Mouse (Mus musculus) embryonic facial prominence, embryonic 13.5 days (tissue): ENCODE measurements around the gene Phactr1. TPM values are rescaled to one million over a fixed set of nuclear protein-coding genes. Genes with fewer than 3 reads are reported as not detected.

ENCODE experiments used
- ATAC-seq: fragments of 200-750 bp; cut with Nextera tagmentation; 2 replicates; pipeline ENCODE4 v1.8.0; 2017; ENCODE audit warnings: low read depth; ENCODE audit not compliant: insufficient number of reproducible peaks, insufficient read depth, low FRiP score, low TSS enrichment
- H3K27ac ChIP-seq: fragments of 300-500 bp; sonication (generic); 2 replicates; pipeline ENCODE4 v1.5.1; 2015; ENCODE audit warnings: moderate library complexity, mild to moderate bottlenecking, inconsistent platforms
- H3K27me3 ChIP-seq: fragments of 300-500 bp; sonication (generic); 2 replicates; pipeline ENCODE4 v1.6.1; 2015; ENCODE audit warnings: mild to moderate bottlenecking, inconsistent platforms
- H3K36me3 ChIP-seq: fragments of 300-500 bp; sonication (generic); 2 replicates; pipeline ENCODE4 v1.6.1; 2015; ENCODE audit warnings: mild to moderate bottlenecking, inconsistent platforms
- H3K4me1 ChIP-seq: fragments of 300-500 bp; sonication (generic); 2 replicates; pipeline ENCODE4 v1.6.1; 2015; ENCODE audit warnings: inconsistent platforms
- H3K4me2 ChIP-seq: fragments of 300-500 bp; sonication (generic); 2 replicates; pipeline ENCODE4 v1.6.1; 2015; ENCODE audit warnings: moderate library complexity, mild to moderate bottlenecking, inconsistent platforms
- H3K4me3 ChIP-seq: fragments of 300-500 bp; sonication (generic); 2 replicates; pipeline ENCODE4 v1.5.1; 2015; ENCODE audit warnings: mild to moderate bottlenecking, inconsistent platforms
- H3K9ac ChIP-seq: fragments of 300-500 bp; sonication (generic); 2 replicates; pipeline ENCODE4 v1.6.1; 2015; ENCODE audit warnings: mild to moderate bottlenecking, inconsistent platforms
- H3K9me3 ChIP-seq: fragments of 300-500 bp; sonication (generic); 2 replicates; pipeline ENCODE4 v1.6.1; 2016; ENCODE audit warnings: inconsistent platforms
- WGBS: fragments of 180-500 bp; shearing (Covaris S2); methylation state at CpG from one replicate; pipeline ENCODE4 v1.1.7; 2015; ENCODE audit warnings: mixed read lengths; 5-methylcytosine and 5-hydroxymethylcytosine counted together
- polyA plus RNA-seq: library from polyadenylated mRNA; unstranded; fragments of >200 nt; fragmentation: Nextera tagmentation; extraction: Ambion mirVana; gene quantifications from 2 replicates; pipeline ENCODE4 v1.2.1, GENCODE M21; 2015

Phactr1 gene
- polyA plus RNA-seq, 1 experiment from 2014 or later = 13.2 TPM

- Histone ChIP-seq H3K4me1 (peaks cover 9% of the 10 kb centered on the region; the same call in 1 of the 2 replicates), H3K9ac (no peak overlapping the region), H3K4me2 (no peak overlapping the region), H3K27me3 (no peaks in the 10 kb centered on the region), H3K36me3 (no peaks in the 10 kb centered on the region), H3K27ac (no peak overlapping the region), H3K4me3 (no peak overlapping the region), H3K9me3 (no peaks in the 10 kb centered on the region)
- ATAC-seq = no peak
- WGBS = 86% methylated on average over 10 of the region's 10 CpGs
Measured at GRCm38 (mm10) chr13:42760907-42761544, 80.6 kb downstream of the Phactr1 start.

DNA sequence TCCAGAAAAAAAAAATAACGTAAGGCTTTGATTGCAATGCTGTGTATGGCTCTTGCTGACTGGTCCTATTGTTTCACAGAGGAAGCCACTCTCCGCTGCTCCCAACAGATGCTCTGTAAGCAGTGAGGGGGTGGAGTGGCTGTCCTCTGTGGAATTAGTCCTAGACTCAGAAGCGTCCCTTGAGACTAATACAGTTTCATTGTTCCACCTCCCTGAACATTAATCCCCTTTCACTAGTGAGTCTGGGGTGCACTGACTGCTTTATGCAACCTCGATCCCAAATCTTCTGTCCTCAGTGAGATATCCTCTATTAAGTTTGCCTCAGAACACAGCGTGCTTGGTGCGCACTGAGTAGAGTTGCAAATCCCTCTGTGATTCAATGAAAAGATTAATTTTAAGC, 91.9 kb downstream of the Phactr1 start:
- ATAC-seq = no peak
- Histone ChIP-seq H3K27ac (no peak overlapping the region), H3K36me3 (no peaks in the 10 kb centered on the region), H3K9ac (no peak overlapping the region), H3K4me2 (no peak overlapping the region), H3K9me3 (no peaks in the 10 kb centered on the region), H3K4me1 (0 out of 2 replicates have a peak, but pooled peaks cover 5% of the 10 kb centered on the region), H3K27me3 (peaks cover 3% of the 10 kb centered on the region; the same call in 1 of the 2 replicates), H3K4me3 (no peak overlapping the region)
- WGBS = 46% methylated on average over 6 of the region's 6 CpGs

GRCm38 (mm10) chr13:42774040-42774439, 93.6 kb downstream of the Phactr1 start:
- WGBS = 35% methylated on average over 2 of the region's 2 CpGs
- Histone ChIP-seq H3K4me1 (0 out of 2 replicates have a peak, but pooled peaks cover 5% of the 10 kb centered on the region), H3K27me3 (peaks cover 3% of the 10 kb centered on the region; the same call in 1 of the 2 replicates), H3K9ac (no peak overlapping the region), H3K4me2 (no peak overlapping the region), H3K4me3 (no peak overlapping the region), H3K36me3 (no peaks in the 10 kb centered on the region), H3K9me3 (no peaks in the 10 kb centered on the region), H3K27ac (no peak overlapping the region)
- no peak for ATAC-seq

DNA sequence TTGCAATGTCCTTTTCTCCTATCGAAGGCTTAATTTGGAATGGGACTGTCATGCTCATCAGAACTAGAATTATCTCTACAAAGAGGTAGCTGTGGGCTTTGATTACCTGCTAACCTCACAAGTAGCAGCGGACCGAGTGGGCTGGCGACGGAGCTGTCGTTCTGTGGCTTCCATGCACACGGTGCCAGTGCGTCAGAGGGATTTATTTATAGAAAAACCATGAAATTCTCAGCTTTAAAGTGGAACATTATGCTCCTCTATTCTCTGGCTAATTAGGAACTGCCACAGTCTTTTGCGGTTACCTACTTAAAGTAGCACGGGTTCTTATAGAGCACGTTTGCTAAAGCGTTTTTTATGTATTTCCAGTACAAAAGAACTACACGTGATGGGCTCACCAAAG, 101.7 kb downstream of the Phactr1 start:
- no peaks in the 10 kb centered on the region for H3K9me3 ChIP-seq
- ATAC-seq = no peak
- no peak overlapping the region for H3K9ac ChIP-seq
- H3K4me1 ChIP-seq = no peaks in the 10 kb centered on the region
- H3K36me3 ChIP-seq = no peaks in the 10 kb centered on the region
- H3K4me3 ChIP-seq = no peak overlapping the region
- no peaks in the 10 kb centered on the region for H3K27me3 ChIP-seq
- 65% methylated on average over 13 of the region's 13 CpGs for WGBS
- H3K27ac ChIP-seq = no peak overlapping the region
- H3K4me2 ChIP-seq = no peak overlapping the region

DNA sequence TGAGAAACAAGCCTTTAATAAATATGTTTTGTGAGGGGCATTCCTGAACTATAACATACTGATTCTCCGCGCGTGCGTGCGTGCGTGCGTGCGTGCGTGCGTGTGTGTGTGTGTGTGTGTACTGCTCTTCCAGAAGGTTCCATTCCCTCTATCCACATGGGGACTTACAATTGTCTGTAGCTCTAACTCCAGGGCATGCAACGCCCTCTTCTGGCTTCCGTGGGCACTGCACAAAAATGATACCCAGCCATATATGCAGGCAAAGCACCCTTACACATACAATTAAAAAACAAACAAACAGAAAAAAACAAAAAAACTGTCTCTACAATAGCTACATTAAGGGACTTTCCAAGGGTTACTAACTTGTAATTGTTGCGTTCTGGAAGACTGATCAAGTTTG, 108.8 kb downstream of the Phactr1 start:
- WGBS = 86% methylated on average over 13 of the region's 13 CpGs
- Histone ChIP-seq H3K9me3 (no peaks in the 10 kb centered on the region), H3K36me3 (no peaks in the 10 kb centered on the region), H3K4me2 (no peak overlapping the region), H3K9ac (no peak overlapping the region), H3K27ac (no peak overlapping the region), H3K4me3 (no peak overlapping the region), H3K4me1 (no peaks in the 10 kb centered on the region), H3K27me3 (no peaks in the 10 kb centered on the region)
- no peak for ATAC-seq

DNA sequence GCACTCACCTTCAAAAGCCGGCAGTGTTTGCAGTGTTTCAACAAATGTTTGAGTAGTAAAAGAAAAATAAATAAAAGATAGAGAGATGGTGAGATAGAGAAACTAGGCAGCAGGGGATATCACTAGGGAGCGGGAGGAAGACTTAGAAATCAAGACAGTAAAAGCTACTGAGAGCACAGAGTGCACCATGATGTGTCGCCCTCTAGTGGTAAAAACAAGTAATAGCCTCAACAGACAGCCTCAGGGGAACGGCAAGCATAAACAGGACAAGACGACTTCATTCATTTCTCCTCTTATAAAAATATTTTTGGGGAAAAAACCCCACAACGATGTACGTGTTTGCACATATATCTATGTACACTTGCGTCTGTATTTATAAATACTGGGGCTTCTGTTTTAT, 111.9 kb downstream of the Phactr1 start:
- H3K9ac ChIP-seq = no peak overlapping the region
- no peak overlapping the region for H3K27ac ChIP-seq
- no peaks in the 10 kb centered on the region for H3K36me3 ChIP-seq
- no peaks in the 10 kb centered on the region for H3K9me3 ChIP-seq
- ATAC-seq = no peak
- H3K27me3 ChIP-seq = no peaks in the 10 kb centered on the region
- H3K4me3 ChIP-seq = 0 out of 2 replicates have a peak overlapping the region, but pooled peaks have one; percentile 2
- peak overlapping the region; percentile 41 for H3K4me2 ChIP-seq
- 20% methylated on average over 8 of the region's 8 CpGs for WGBS
- no peaks in the 10 kb centered on the region for H3K4me1 ChIP-seq

- 89% methylated on average over 6 of the region's 6 CpGs for WGBS
- H3K27me3 ChIP-seq = no peaks in the 10 kb centered on the region
- no peak for ATAC-seq
- H3K9me3 ChIP-seq = no peaks in the 10 kb centered on the region
- no peaks in the 10 kb centered on the region for H3K36me3 ChIP-seq
- no peak overlapping the region for H3K4me2 ChIP-seq
- H3K27ac ChIP-seq = no peak overlapping the region
- H3K4me1 ChIP-seq = peaks cover 9% of the 10 kb centered on the region; the same call in 1 of the 2 replicates
- H3K9ac ChIP-seq = no peak overlapping the region
- no peak overlapping the region for H3K4me3 ChIP-seq
Measured at GRCm38 (mm10) chr13:42800523-42800922, 120.1 kb downstream of the Phactr1 start.

DNA sequence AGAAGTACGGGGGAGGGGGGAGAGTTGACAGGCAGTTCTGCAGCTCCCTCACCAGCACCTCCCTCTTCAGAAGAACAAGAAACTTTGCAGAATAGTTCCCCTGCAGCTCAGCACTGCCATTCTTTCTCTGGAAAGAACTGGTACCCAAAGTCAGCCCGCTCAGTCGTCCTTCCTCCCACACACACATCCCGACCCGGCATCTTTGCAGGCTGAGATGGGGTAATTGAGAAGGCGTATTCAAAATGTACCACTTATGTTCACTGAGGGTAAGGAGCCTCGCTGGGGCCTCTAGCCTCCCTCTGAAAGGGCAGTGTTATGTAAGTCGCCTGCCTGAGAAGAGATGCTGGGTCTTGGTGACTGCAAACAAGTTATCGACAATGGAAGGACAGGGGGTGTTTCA, 123.9 kb downstream of the Phactr1 start:
- peaks cover 9% of the 10 kb centered on the region; the same call in 1 of the 2 replicates for H3K4me1 ChIP-seq
- WGBS = 47% methylated on average over 9 of the region's 9 CpGs
- H3K9me3 ChIP-seq = no peaks in the 10 kb centered on the region
- no peak overlapping the region for H3K4me2 ChIP-seq
- H3K27me3 ChIP-seq = no peaks in the 10 kb centered on the region
- H3K36me3 ChIP-seq = no peaks in the 10 kb centered on the region
- ATAC-seq = no peak
- no peak overlapping the region for H3K9ac ChIP-seq
- no peak overlapping the region for H3K27ac ChIP-seq
- H3K4me3 ChIP-seq = no peak overlapping the region

DNA sequence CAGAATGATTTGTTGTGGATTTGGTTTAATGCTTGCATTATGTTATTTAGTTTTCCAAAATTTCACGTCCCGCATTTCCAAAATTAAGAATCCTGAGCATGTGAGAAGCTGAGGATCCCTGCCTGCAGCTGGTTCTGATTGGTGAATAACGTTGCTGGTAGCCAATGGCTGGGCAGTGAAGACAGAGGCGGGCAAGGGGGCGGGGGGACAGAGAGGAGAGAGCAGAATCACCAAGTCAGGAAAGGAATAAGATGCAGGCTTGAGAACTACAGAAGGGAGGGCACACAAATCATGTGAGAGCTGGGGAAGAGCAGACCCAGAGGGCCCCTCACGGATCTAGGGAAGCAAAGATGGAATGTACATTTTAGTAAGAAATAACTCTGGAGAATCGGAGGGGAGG, 132.3 kb downstream of the Phactr1 start:
- Histone ChIP-seq H3K4me2 (peak overlapping the region; percentile 56), H3K9me3 (no peaks in the 10 kb centered on the region; the same call in 1 of the 2 replicates), H3K36me3 (no peaks in the 10 kb centered on the region), H3K4me3 (peak overlapping the region; percentile 23), H3K27me3 (no peaks in the 10 kb centered on the region), H3K4me1 (peaks cover 10% of the 10 kb centered on the region; the same call in 1 of the 2 replicates), H3K27ac (no peak overlapping the region), H3K9ac (no peak overlapping the region)
- ATAC-seq = 0 out of 2 replicates have a peak, but pooled peaks have one; percentile 62
- WGBS = 6% methylated on average over 7 of the region's 7 CpGs

GRCm38 (mm10) chr13:42818378-42818777, 138.0 kb downstream of the Phactr1 start:
- WGBS = 39% methylated on average over 10 of the region's 10 CpGs
- Histone ChIP-seq H3K27me3 (no peaks in the 10 kb centered on the region), H3K4me3 (no peak overlapping the region), H3K9me3 (no peaks in the 10 kb centered on the region; the same call in 1 of the 2 replicates), H3K9ac (no peak overlapping the region), H3K4me2 (no peak overlapping the region), H3K36me3 (no peaks in the 10 kb centered on the region), H3K4me1 (peaks cover 4% of the 10 kb centered on the region; the same call in 1 of the 2 replicates), H3K27ac (no peak overlapping the region)
- no peak for ATAC-seq

DNA sequence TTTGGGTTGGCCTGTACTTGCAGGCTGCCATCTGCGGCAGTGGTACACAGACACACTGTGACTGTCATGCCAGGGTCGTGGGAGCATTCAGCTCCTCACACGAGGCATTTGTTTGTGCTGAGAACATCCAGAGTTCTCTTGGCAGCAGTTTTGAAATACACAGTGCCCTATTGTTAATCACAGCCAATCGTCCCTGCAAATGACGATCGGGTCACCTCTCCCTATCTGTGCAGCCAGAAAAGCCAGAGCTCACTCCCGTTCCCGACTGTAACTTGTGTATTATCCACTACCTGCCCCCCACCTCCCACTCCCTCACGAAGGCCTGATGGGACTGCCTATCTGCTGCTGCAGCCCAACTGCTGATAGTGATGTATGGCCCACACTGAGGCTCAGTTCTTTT, 140.1 kb downstream of the Phactr1 start:
- H3K36me3 ChIP-seq = no peaks in the 10 kb centered on the region
- H3K4me1 ChIP-seq = no peaks in the 10 kb centered on the region
- no peak overlapping the region for H3K9ac ChIP-seq
- no peak overlapping the region for H3K27ac ChIP-seq
- no peak for ATAC-seq
- H3K4me3 ChIP-seq = no peak overlapping the region
- no peaks in the 10 kb centered on the region for H3K27me3 ChIP-seq
- 49% methylated on average over 9 of the region's 9 CpGs for WGBS
- no peak overlapping the region for H3K4me2 ChIP-seq
- H3K9me3 ChIP-seq = no peaks in the 10 kb centered on the region; the same call in 1 of the 2 replicates

- no peaks in the 10 kb centered on the region for H3K36me3 ChIP-seq
- ATAC-seq = no peak
- no peak overlapping the region for H3K9ac ChIP-seq
- no peak overlapping the region for H3K4me2 ChIP-seq
- no peak overlapping the region for H3K4me3 ChIP-seq
- no peaks in the 10 kb centered on the region; the same call in 1 of the 2 replicates for H3K9me3 ChIP-seq
- WGBS = 74% methylated on average over 15 of the region's 15 CpGs
- H3K27me3 ChIP-seq = no peaks in the 10 kb centered on the region
- no peak overlapping the region for H3K27ac ChIP-seq
- H3K4me1 ChIP-seq = no peaks in the 10 kb centered on the region
Measured at GRCm38 (mm10) chr13:42821426-42822106, 141.1 kb downstream of the Phactr1 start.
